Mouse (Mus musculus) urinary bladder, postnatal 14 days (tissue): Measurements from ENCODE around the gene Nlrp1a.

ENCODE experiments used
- DNase-seq: peaks from one replicate; pipeline ENCODE4 v3.0.0; 2021; ENCODE audit warnings: low spot score

Gene Nlrp1a

GRCm38 (mm10) chr11:71144661-71145060 is at the start of gene Nlrp1a:
Gene Nlrp1a, minus strand, starts transcription at chr11:71144704.
- DNase-seq = no peak

- no peak for DNase-seq
These were observed 25.1 kb upstream of the Nlrp1a start for GRCm38 (mm10) chr11:71169633-71170032.

- DNase-seq = no peak
These were observed 19.6 kb upstream of the Nlrp1a start for GRCm38 (mm10) chr11:71164139-71164538.

- no peak for DNase-seq
These were observed 15.1 kb upstream of the Nlrp1a start for GRCm38 (mm10) chr11:71159439-71160136.

GRCm38 (mm10) chr11:71155272-71155671 is 10.8 kb upstream of the Nlrp1a start:
- no peak for DNase-seq

GRCm38 (mm10) chr11:71142031-71142430 is 2.5 kb downstream of the Nlrp1a start:
- no peak for DNase-seq

- no peak for DNase-seq
These were observed 37.4 kb downstream of the Nlrp1a start for GRCm38 (mm10) chr11:71107128-71107527.

- DNase-seq = no peak
These were observed 38.1 kb downstream of the Nlrp1a start for GRCm38 (mm10) chr11:71106261-71107021.

GRCm38 (mm10) chr11:71103931-71104330 is 40.6 kb downstream of the Nlrp1a start:
- DNase-seq = no peak

- DNase-seq = no peak
These were observed 68.2 kb downstream of the Nlrp1a start for GRCm38 (mm10) chr11:71076342-71076741.

GRCm38 (mm10) chr11:71052554-71052953 is 92.0 kb downstream of the Nlrp1a start:
- DNase-seq = no peak
